ENCODE assay signal across 20 mouse cellular contexts in genomic region chr10:8520766-8521395, GRCm38 (mm10).
"Had no signal": no experiment of that assay in that cellular context is flagged by ENCODE, and none has a peak within 500 bp of the region (broad histone marks: within the 10 kb centered on the region; RNA-seq: fewer than 3 reads in every experiment).

No protein-coding gene starts in this region.

- DNase-seq: kidney, postnatal 10 days; kidney, postnatal 36 days; layer of hippocampus, postnatal 36 days; liver, postnatal 0 days; lung, embryonic 14.5 days; right cerebral cortex, adult 18-20 months; right cerebral cortex, postnatal 14 days; right cerebral cortex, postnatal 4 days; thymus, adult 2 months; thymus, postnatal 14 days; thymus, postnatal 4 days had no signal

- H3K9me3 ChIP-seq: kidney, embryonic 15.5 days; midbrain, embryonic 12.5 days; midbrain, embryonic 15.5 days; neural tube, embryonic 13.5 days had no signal

- H3K27ac ChIP-seq: kidney, embryonic 15.5 days; left cerebral cortex, adult 2 months; liver, embryonic 14.5 days; macrophage; midbrain, embryonic 12.5 days; midbrain, embryonic 15.5 days; neural tube, embryonic 13.5 days; stomach, postnatal 0 days had no signal

- H3K4me3 ChIP-seq: kidney, embryonic 15.5 days; left cerebral cortex, adult 2 months; midbrain, embryonic 12.5 days; midbrain, embryonic 15.5 days; neural tube, embryonic 13.5 days had no signal

- H3K9ac ChIP-seq: kidney, embryonic 15.5 days; liver, embryonic 14.5 days; liver, postnatal 0 days; lung, embryonic 14.5 days; midbrain, embryonic 12.5 days; midbrain, embryonic 15.5 days; neural tube, embryonic 13.5 days had no signal

- H3K4me2 ChIP-seq: kidney, embryonic 15.5 days; lung, embryonic 14.5 days; midbrain, embryonic 12.5 days; midbrain, embryonic 15.5 days; neural tube, embryonic 13.5 days had no signal

- ATAC-seq: liver, postnatal 0 days; lung, postnatal 0 days; midbrain, embryonic 15.5 days had no signal

- H3K36me3 ChIP-seq: kidney, embryonic 15.5 days; midbrain, embryonic 12.5 days; midbrain, embryonic 15.5 days; neural tube, embryonic 13.5 days had no signal
